Mouse (Mus musculus) thymus, adult 2 months (tissue): ENCODE results near the gene Sqstm1.

ENCODE experiments used
- CTCF ChIP-seq: fragments of 200-500 bp; IDR thresholded peaks from 2 replicates; pipeline ENCODE4 v1.5.1; 2012; ENCODE audit warnings: mild to moderate bottlenecking, control low read depth, low read length, moderate library complexity, borderline replicate concordance; ENCODE audit not compliant: control insufficient read depth, poor library complexity, insufficient read depth; ENCODE audit errors: extremely low read depth
- POLR2A ChIP-seq: fragments of 200-500 bp; IDR thresholded peaks from 2 replicates; pipeline ENCODE4 v1.6.1; 2012; ENCODE audit warnings: mild to moderate bottlenecking, low read length, control low read depth, moderate library complexity; ENCODE audit not compliant: control insufficient read depth, poor library complexity, insufficient read depth; ENCODE audit errors: extremely low read depth

GRCm38 (mm10) chr11:50252166-50252565 lies 41.5 kb upstream of the Sqstm1 start:
- TF ChIP-seq POLR2A (no peak), CTCF (no peak)
